Mouse (Mus musculus) B cell, adult 2 months (primary cell): ENCODE data around the gene Tspan5.

Source experiments
- DNase-seq, 2 experiments: peaks; one replicate each; pipeline ENCODE4 v3.0.0; 2022

Gene Tspan5

GRCm38 (mm10) chr3:138744030-138744774, 2.2 kb downstream of the Tspan5 start:
- no peak for DNase-seq

GRCm38 (mm10) chr3:138745091-138745490, 3.1 kb downstream of the Tspan5 start:
- no peak for DNase-seq

- no peak for DNase-seq
Measured at GRCm38 (mm10) chr3:138745596-138745995, 3.6 kb downstream of the Tspan5 start.

- no peak for DNase-seq
Measured at GRCm38 (mm10) chr3:138746556-138746955, 4.6 kb downstream of the Tspan5 start.

- DNase-seq: no peak
Measured at GRCm38 (mm10) chr3:138747035-138747434, 5.0 kb downstream of the Tspan5 start.

- DNase-seq: no peak
Measured at GRCm38 (mm10) chr3:138747985-138748384, 6.0 kb downstream of the Tspan5 start.

- no peak for DNase-seq
Measured at GRCm38 (mm10) chr3:138749645-138750044, 7.7 kb downstream of the Tspan5 start.

GRCm38 (mm10) chr3:138751328-138751727, 9.3 kb downstream of the Tspan5 start:
- no peak for DNase-seq

GRCm38 (mm10) chr3:138752056-138752455, 10.1 kb downstream of the Tspan5 start:
- DNase-seq: no peak

- DNase-seq: no peak
Measured at GRCm38 (mm10) chr3:138752769-138753168, 10.8 kb downstream of the Tspan5 start.

- DNase-seq: peak in 1 of 2 experiments; percentile 13
Measured at GRCm38 (mm10) chr3:138753182-138753885, 11.3 kb downstream of the Tspan5 start.

GRCm38 (mm10) chr3:138754328-138754727, 12.3 kb downstream of the Tspan5 start:
- no peak for DNase-seq

GRCm38 (mm10) chr3:138757283-138757682, 15.3 kb downstream of the Tspan5 start:
- no peak for DNase-seq

- DNase-seq: no peak
Measured at GRCm38 (mm10) chr3:138759968-138760684, 18.1 kb downstream of the Tspan5 start.

GRCm38 (mm10) chr3:138760685-138761119, 18.7 kb downstream of the Tspan5 start:
- DNase-seq: no peak

- DNase-seq: no peak
Measured at GRCm38 (mm10) chr3:138761531-138761930, 19.5 kb downstream of the Tspan5 start.

GRCm38 (mm10) chr3:138763941-138764340, 21.9 kb downstream of the Tspan5 start:
- no peak for DNase-seq

- DNase-seq: no peak
Measured at GRCm38 (mm10) chr3:138764782-138765181, 22.8 kb downstream of the Tspan5 start.

GRCm38 (mm10) chr3:138767034-138767433, 25.0 kb downstream of the Tspan5 start:
- no peak for DNase-seq

- DNase-seq: no peak
Measured at GRCm38 (mm10) chr3:138768541-138769093, 26.6 kb downstream of the Tspan5 start.

- DNase-seq: no peak
Measured at GRCm38 (mm10) chr3:138770650-138771331, 28.8 kb downstream of the Tspan5 start.

- DNase-seq: no peak
Measured at GRCm38 (mm10) chr3:138771549-138772333, 29.7 kb downstream of the Tspan5 start.
